Mouse (Mus musculus) spleen, postnatal 4 days (tissue): ENCODE results near the gene Evi5.

Experiments
- DNase-seq, 2 experiments: peaks; one replicate each; pipeline ENCODE4 v3.0.0; 2022; ENCODE audit warnings: low spot score in 2 of 2

Gene Evi5

GRCm38 (mm10) chr5:107802621-107803020 is 72.3 kb downstream of the Evi5 start:
- no peak for DNase-seq

- DNase-seq, result no peak
Measured at GRCm38 (mm10) chr5:107801234-107801633, 73.7 kb downstream of the Evi5 start.

- DNase-seq, result no peak
Measured at GRCm38 (mm10) chr5:107798290-107798689, 76.6 kb downstream of the Evi5 start.

- no peak for DNase-seq
Measured at GRCm38 (mm10) chr5:107793927-107794326, 81.0 kb downstream of the Evi5 start.

GRCm38 (mm10) chr5:107793258-107793657 is 81.6 kb downstream of the Evi5 start:
- DNase-seq, result no peak

- DNase-seq, result no peak
Measured at GRCm38 (mm10) chr5:107792516-107792915, 82.4 kb downstream of the Evi5 start.

- DNase-seq, result no peak
Measured at GRCm38 (mm10) chr5:107791966-107792365, 82.9 kb downstream of the Evi5 start.

- no peak for DNase-seq
Measured at GRCm38 (mm10) chr5:107789492-107789891, 85.4 kb downstream of the Evi5 start.

- no peak for DNase-seq
Measured at GRCm38 (mm10) chr5:107787682-107788443, 87.0 kb downstream of the Evi5 start.

- no peak for DNase-seq
Measured at GRCm38 (mm10) chr5:107782360-107782759, 92.5 kb downstream of the Evi5 start.

- DNase-seq, result no peak
Measured at GRCm38 (mm10) chr5:107778763-107779162, 96.1 kb downstream of the Evi5 start.

GRCm38 (mm10) chr5:107777545-107777830 is 97.4 kb downstream of the Evi5 start:
- DNase-seq, result no peak

GRCm38 (mm10) chr5:107776777-107777544 is 97.9 kb downstream of the Evi5 start:
- DNase-seq, result no peak

GRCm38 (mm10) chr5:107775875-107776274 is 99.0 kb downstream of the Evi5 start:
- DNase-seq, result no peak

GRCm38 (mm10) chr5:107772049-107772448 is 102.9 kb downstream of the Evi5 start:
- no peak for DNase-seq

- DNase-seq, result no peak
Measured at GRCm38 (mm10) chr5:107768224-107768623, 106.7 kb downstream of the Evi5 start.

- no peak for DNase-seq
Measured at GRCm38 (mm10) chr5:107765946-107766345, 109.0 kb downstream of the Evi5 start.

GRCm38 (mm10) chr5:107764486-107764885 is 110.4 kb downstream of the Evi5 start:
- no peak for DNase-seq

- DNase-seq, result no peak
Measured at GRCm38 (mm10) chr5:107763674-107764073, 111.2 kb downstream of the Evi5 start.

- DNase-seq, result no peak
Measured at GRCm38 (mm10) chr5:107759121-107759520, 115.8 kb downstream of the Evi5 start.

- no peak for DNase-seq
Measured at GRCm38 (mm10) chr5:107756072-107756471, 118.8 kb downstream of the Evi5 start.

GRCm38 (mm10) chr5:107754740-107755139 is 120.2 kb downstream of the Evi5 start:
- no peak for DNase-seq

GRCm38 (mm10) chr5:107753656-107754055 is 121.3 kb downstream of the Evi5 start:
- no peak for DNase-seq
